Mouse (Mus musculus): ENCODE results near the gene Areg.

- TF ChIP-seq POLR2A (IDR thresholded peaks at IDR 0.05; ENCODE audit: extremely low read depth, insufficient read depth, low read length) (no peak), CTCF (IDR thresholded peaks at IDR 0.05; ENCODE audit: low read depth, low read length) (no peak)
These were observed 29.3 kb upstream of the Areg start for GRCm38 (mm10) chr5:91110023-91110670.
